Comparison of ENCODE assay signal across 9 mouse cellular contexts in genomic region chr16:57755708-57756107, GRCm38 (mm10). TPM values are rescaled to one million over a fixed set of nuclear protein-coding genes. Genes with fewer than 3 reads are reported as not detected.
DNase-seq lines count a peak whose midpoint lies in the region; ATAC-seq and TF ChIP-seq lines count a peak whose summit lies in the region.
"Had no signal": no experiment of that assay in that cellular context is flagged by ENCODE, and none has a peak within 500 bp of the region (broad histone marks: within the 10 kb centered on the region; RNA-seq: fewer than 3 reads in every experiment).

No protein-coding gene starts in this region.

- peak overlapping the region; percentile 35; the same call in 1 of the 2 replicates for H3K9ac ChIP-seq in heart, postnatal 0 days (replicated peaks; ENCODE audit: low read depth, low read length)
- no peak overlapping the region for H3K9ac ChIP-seq in embryonic facial prominence, embryonic 15.5 days
- peak overlapping the region; percentile 45 for H3K9ac ChIP-seq in forebrain, postnatal 0 days
- peak overlapping the region; percentile 61 for H3K9ac ChIP-seq in midbrain, embryonic 16.5 days (ENCODE audit: low read depth, low read length)

- H3K27ac ChIP-seq in heart, postnatal 0 days (ENCODE audit: low read depth): no peak overlapping the region
- peak overlapping the region; percentile 39 for H3K27ac ChIP-seq in embryonic facial prominence, embryonic 15.5 days (replicated peaks)
- no peak overlapping the region for H3K27ac ChIP-seq in forebrain, postnatal 0 days (ENCODE audit: low read depth, low read length)
- peak overlapping the region; percentile 38 for H3K27ac ChIP-seq in midbrain, embryonic 16.5 days (ENCODE audit: low read length)
- H3K27ac ChIP-seq: macrophage had no signal

- ATAC-seq in heart, postnatal 0 days (ENCODE audit: insufficient read depth, low read depth): no peak
- ATAC-seq in embryonic facial prominence, embryonic 15.5 days (ENCODE audit: insufficient number of reproducible peaks, low FRiP score, low TSS enrichment, low read depth): no peak
- ATAC-seq in forebrain, postnatal 0 days: no peak
- ATAC-seq in midbrain, embryonic 16.5 days: peak; percentile 27; the same call in 1 of the 2 replicates

- DNase-seq in heart, postnatal 0 days (ENCODE audit: low spot score): no peak
- no peak for DNase-seq in heart, adult 8-10 months (ENCODE audit: low spot score)
- DNase-seq in forebrain, postnatal 0 days: no peak
- DNase-seq in thymus, postnatal 0 days (ENCODE audit: low spot score): no peak
- no peak for DNase-seq in ovary, postnatal 10 days (ENCODE audit: low spot score)
- DNase-seq: thymus, postnatal 25 days had no signal

- peak overlapping the region; percentile 44 for H3K4me3 ChIP-seq in heart, postnatal 0 days (ENCODE audit: low read depth, low read length)
- H3K4me3 ChIP-seq in embryonic facial prominence, embryonic 15.5 days (replicated peaks): peak overlapping the region; percentile 45
- peak overlapping the region; percentile 38; the same call in 1 of the 2 replicates for H3K4me3 ChIP-seq in forebrain, postnatal 0 days (ENCODE audit: low read depth, low read length)
- H3K4me3 ChIP-seq in midbrain, embryonic 16.5 days (ENCODE audit: low read depth, low read length): peak overlapping the region; percentile 45

- no peak for TF ChIP-seq CTCF in heart, postnatal 0 days (IDR thresholded peaks at IDR 0.05; ENCODE audit: low read depth)
- no peak for TF ChIP-seq CTCF in forebrain, postnatal 0 days (IDR thresholded peaks at IDR 0.05; ENCODE audit: low read depth)

- H3K4me2 ChIP-seq in heart, postnatal 0 days (ENCODE audit: low read depth, low read length): peak overlapping the region; percentile 75
- peak overlapping the region; percentile 72 for H3K4me2 ChIP-seq in embryonic facial prominence, embryonic 15.5 days (replicated peaks)
- peak overlapping the region; percentile 62 for H3K4me2 ChIP-seq in forebrain, postnatal 0 days (ENCODE audit: low read depth)
- peak overlapping the region; percentile 69 for H3K4me2 ChIP-seq in midbrain, embryonic 16.5 days (ENCODE audit: low read length)

- peaks cover 4% of the 10 kb centered on the region; the same call in 1 of the 2 replicates for H3K4me1 ChIP-seq in heart, postnatal 0 days (ENCODE audit: control insufficient read depth, insufficient read depth)
- H3K4me1 ChIP-seq in embryonic facial prominence, embryonic 15.5 days: peaks cover 24% of the 10 kb centered on the region; the same call in 1 of the 2 replicates
- H3K4me1 ChIP-seq in forebrain, postnatal 0 days (ENCODE audit: insufficient read depth): 0 out of 2 replicates have a peak, but pooled peaks cover 3% of the 10 kb centered on the region
- H3K4me1 ChIP-seq in midbrain, embryonic 16.5 days (ENCODE audit: control insufficient read depth, insufficient read depth, low read length): peaks cover 7% of the 10 kb centered on the region; the same call in 1 of the 2 replicates

- 53% methylated on average over 5 of the region's 5 CpGs for WGBS in heart, postnatal 0 days
- WGBS in embryonic facial prominence, embryonic 15.5 days: 47% methylated on average over 5 of the region's 5 CpGs
- 23% methylated on average over 5 of the region's 5 CpGs for WGBS in forebrain, postnatal 0 days
- WGBS in midbrain, embryonic 16.5 days: 30% methylated on average over 5 of the region's 5 CpGs

- no peaks in the 10 kb centered on the region for H3K9me3 ChIP-seq in heart, postnatal 0 days (replicated peaks; ENCODE audit: control insufficient read depth, low read length)
- no peaks in the 10 kb centered on the region for H3K9me3 ChIP-seq in embryonic facial prominence, embryonic 15.5 days (replicated peaks)
- H3K9me3 ChIP-seq in forebrain, postnatal 0 days (ENCODE audit: low read length): no peaks in the 10 kb centered on the region
- H3K9me3 ChIP-seq in midbrain, embryonic 16.5 days (replicated peaks; ENCODE audit: control insufficient read depth, low read length, poor library complexity, severe bottlenecking): no peaks in the 10 kb centered on the region

- TF ChIP-seq EP300 in heart, postnatal 0 days (IDR thresholded peaks at IDR 0.05; ENCODE audit: low read depth): no peak

- no peaks in the 10 kb centered on the region for H3K27me3 ChIP-seq in heart, postnatal 0 days (ENCODE audit: control insufficient read depth, insufficient read depth, low read length)
- H3K27me3 ChIP-seq in embryonic facial prominence, embryonic 15.5 days: no peaks in the 10 kb centered on the region
- no peaks in the 10 kb centered on the region for H3K27me3 ChIP-seq in forebrain, postnatal 0 days (ENCODE audit: insufficient read depth, low read length)
- no peaks in the 10 kb centered on the region for H3K27me3 ChIP-seq in midbrain, embryonic 16.5 days (ENCODE audit: control insufficient read depth, insufficient read depth, low read depth, low read length)

- H3K36me3 ChIP-seq in heart, postnatal 0 days (replicated peaks; ENCODE audit: control insufficient read depth, insufficient read depth, low read length): no peaks in the 10 kb centered on the region
- no peaks in the 10 kb centered on the region for H3K36me3 ChIP-seq in embryonic facial prominence, embryonic 15.5 days
- no peaks in the 10 kb centered on the region for H3K36me3 ChIP-seq in forebrain, postnatal 0 days (ENCODE audit: insufficient read depth)
- no peaks in the 10 kb centered on the region for H3K36me3 ChIP-seq in midbrain, embryonic 16.5 days (ENCODE audit: control insufficient read depth, insufficient read depth, low read length)

RNA-seq across cellular contexts. Expression of gene Col8a1, which starts 1.2 kb away (rescaled TPM):
- total RNA-seq in heart, postnatal 0 days (2014; rRNA removed; ENCODE audit: low replicate concordance): 0.66 and 2.7 TPM in 2 replicates
- 1.4 and 1.5 TPM in 2 replicates for polyA plus RNA-seq in heart, postnatal 0 days (2015; fragmentation: Nextera tagmentation; extraction: Ambion mirVana)
- 1 to 10 TPM; 5.0 to 8.6 (median 5.4) TPM for total RNA-seq in heart, adult 8-10 months (2022)
- 42.8 and 52.2 TPM in 2 replicates for polyA plus RNA-seq in embryonic facial prominence, embryonic 15.5 days (2015; fragmentation: Nextera tagmentation; extraction: Ambion mirVana)
- 5.5 and 7.7 TPM in 2 replicates for total RNA-seq in forebrain, postnatal 0 days (2014; rRNA removed)
- polyA plus RNA-seq in forebrain, postnatal 0 days (2015; fragmentation: Nextera tagmentation; extraction: Ambion mirVana): 1.9 and 3.5 TPM in 2 replicates
- 4.8 and 5.0 TPM in 2 replicates for polyA plus RNA-seq in midbrain, embryonic 16.5 days (2015; fragmentation: Nextera tagmentation; extraction: Ambion mirVana)
- polyA plus RNA-seq in thymus, postnatal 0 days (2015; fragmentation: Nextera tagmentation; extraction: Ambion mirVana): 0.06 and 0.23 TPM in 2 replicates

Comparison
In these comparisons a context has a peak if more than half of its experiments do, and no peak if none do; other contexts are left out.
1. H3K27ac ChIP-seq: peak in embryonic facial prominence, embryonic 15.5 days (single experiment) and midbrain, embryonic 16.5 days (single experiment); none in heart, postnatal 0 days (single experiment) and forebrain, postnatal 0 days (single experiment).
2. Peak in every context shown above with its lines, with median percentiles within 50 percentile points of each other: H3K4me2 ChIP-seq and H3K4me3 ChIP-seq.